Mouse (Mus musculus) thymus, postnatal 36 days (tissue): ENCODE data around the gene Zfyve16.

Experiments
- DNase-seq, 2 experiments: peaks; one replicate each; pipeline ENCODE4 v3.0.0; 2022; ENCODE audit warnings: mixed read lengths in 2 of 2

The Zfyve16 gene

GRCm38 (mm10) chr13:92530721-92531211 lies at the start of gene Zfyve16:
Gene Zfyve16, minus strand, starts transcription at chr13:92530868.
- peak; percentile 93 to 96 for DNase-seq

- no peak for DNase-seq
Measured at GRCm38 (mm10) chr13:92578210-92578609, 47.5 kb upstream of the Zfyve16 start.

GRCm38 (mm10) chr13:92576688-92577087 lies 46.0 kb upstream of the Zfyve16 start:
- DNase-seq, result no peak

- DNase-seq, result no peak
Measured at GRCm38 (mm10) chr13:92576072-92576471, 45.4 kb upstream of the Zfyve16 start, which contains the start of gene Spz1. Gene Spz1, minus strand, starts transcription at chr13:92576172.

GRCm38 (mm10) chr13:92559429-92559828 lies 28.8 kb upstream of the Zfyve16 start:
- DNase-seq, result no peak

GRCm38 (mm10) chr13:92557229-92557628 lies 26.6 kb upstream of the Zfyve16 start:
- DNase-seq, result no peak

- no peak for DNase-seq
Measured at GRCm38 (mm10) chr13:92556458-92557126, 25.9 kb upstream of the Zfyve16 start.

GRCm38 (mm10) chr13:92547093-92547492 lies 16.4 kb upstream of the Zfyve16 start:
- no peak for DNase-seq

GRCm38 (mm10) chr13:92540997-92541396 lies 10.3 kb upstream of the Zfyve16 start:
- no peak for DNase-seq

GRCm38 (mm10) chr13:92539126-92539525 lies 8.5 kb upstream of the Zfyve16 start:
- DNase-seq, result no peak

GRCm38 (mm10) chr13:92533801-92534200 lies 3.1 kb upstream of the Zfyve16 start:
- DNase-seq, result no peak

GRCm38 (mm10) chr13:92532216-92532615 lies 1.5 kb upstream of the Zfyve16 start:
- no peak for DNase-seq

- no peak for DNase-seq
Measured at GRCm38 (mm10) chr13:92531237-92531636, 569 bp upstream of the Zfyve16 start.

GRCm38 (mm10) chr13:92529828-92530720 lies 594 bp downstream of the Zfyve16 start:
- no peak for DNase-seq

GRCm38 (mm10) chr13:92523178-92523813 lies 7.4 kb downstream of the Zfyve16 start:
- no peak for DNase-seq

GRCm38 (mm10) chr13:92504871-92505270 lies 25.8 kb downstream of the Zfyve16 start:
- no peak for DNase-seq

GRCm38 (mm10) chr13:92491923-92492322 lies 38.7 kb downstream of the Zfyve16 start:
- no peak for DNase-seq

GRCm38 (mm10) chr13:92490817-92491216 lies 39.9 kb downstream of the Zfyve16 start:
- no peak for DNase-seq

GRCm38 (mm10) chr13:92483852-92484463 lies 46.7 kb downstream of the Zfyve16 start, which contains the start of gene Fam151b:
Gene Fam151b, minus strand, starts transcription at chr13:92484015.
- peak; percentile 94 to 98 for DNase-seq

- DNase-seq, result peak; percentile 49 to 60
Measured at GRCm38 (mm10) chr13:92483348-92483747, 47.3 kb downstream of the Zfyve16 start.

GRCm38 (mm10) chr13:92470151-92470550 lies 60.5 kb downstream of the Zfyve16 start:
- DNase-seq, result no peak

- no peak for DNase-seq
Measured at GRCm38 (mm10) chr13:92469381-92469780, 61.3 kb downstream of the Zfyve16 start.

- DNase-seq, result no peak
Measured at GRCm38 (mm10) chr13:92467891-92468290, 62.8 kb downstream of the Zfyve16 start.
